Mouse (Mus musculus) stomach, embryonic 16.5 days (tissue): ENCODE measurements around the gene Cerkl. TPM values are rescaled to one million over a fixed set of nuclear protein-coding genes. Genes with fewer than 3 reads are reported as not detected.

Experiments used
- ATAC-seq: fragments of 200-750 bp; cut with Nextera tagmentation; 2 replicates; pipeline ENCODE4 v1.8.0; 2017; ENCODE audit warnings: moderate number of reproducible peaks, moderate TSS enrichment; ENCODE audit not compliant: insufficient read depth, low FRiP score
- H3K27ac ChIP-seq: fragments of 300-500 bp; sonication (generic); 2 replicates; pipeline ENCODE4 v1.5.1; 2014; ENCODE audit warnings: low read length
- H3K27me3 ChIP-seq: fragments of 300-500 bp; sonication (generic); 2 replicates; pipeline ENCODE4 v1.6.1; 2014; ENCODE audit warnings: low read length, control low read depth, mixed read lengths; ENCODE audit not compliant: control insufficient read depth, insufficient read depth
- H3K36me3 ChIP-seq: fragments of 300-500 bp; sonication (generic); 2 replicates; pipeline ENCODE4 v1.6.1; 2014; ENCODE audit warnings: low read length; ENCODE audit not compliant: control insufficient read depth, insufficient read depth
- H3K4me1 ChIP-seq: fragments of 300-500 bp; sonication (generic); 2 replicates; pipeline ENCODE4 v1.6.1; 2014; ENCODE audit warnings: low read length, control low read depth, mixed read lengths; ENCODE audit not compliant: control insufficient read depth, insufficient read depth
- H3K4me2 ChIP-seq: fragments of 300-500 bp; sonication (generic); 2 replicates; pipeline ENCODE4 v1.6.1; 2014; ENCODE audit warnings: low read depth, low read length, mixed read lengths
- H3K4me3 ChIP-seq: fragments of 300-500 bp; sonication (generic); replicated peaks from 2 replicates; pipeline ENCODE4 v1.5.1; 2014; ENCODE audit warnings: mild to moderate bottlenecking, low read length
- H3K9ac ChIP-seq: fragments of 300-500 bp; sonication (generic); 2 replicates; pipeline ENCODE4 v1.6.1; 2014; ENCODE audit warnings: low read length
- H3K9me3 ChIP-seq: fragments of 300-500 bp; sonication (generic); replicated peaks from 2 replicates; pipeline ENCODE4 v1.6.1; 2016; ENCODE audit warnings: low read length, control low read depth; ENCODE audit not compliant: control insufficient read depth
- WGBS: fragments of 180-500 bp; shearing (Covaris S2); extraction: QIAGEN DNeasy Blood & Tissue Kit; methylation state at CpG from one replicate; pipeline ENCODE4 v1.1.7; 2014; 5-methylcytosine and 5-hydroxymethylcytosine counted together
- polyA plus RNA-seq: library from polyadenylated mRNA; unstranded; fragments of >200 nt; fragmentation: Nextera tagmentation; extraction: Ambion mirVana; gene quantifications from 2 replicates; pipeline ENCODE4 v1.2.1, GENCODE M21; 2015

Cerkl gene
- polyA plus RNA-seq, 1 experiment from 2014 or later: 1.7 TPM

GRCm38 (mm10) chr2:79459061-79460045 is 2.8 kb upstream of the Cerkl start:
- Histone ChIP-seq H3K36me3 (no peaks in the 10 kb centered on the region), H3K9me3 (no peaks in the 10 kb centered on the region), H3K4me3 (no peak overlapping the region), H3K9ac (no peak overlapping the region), H3K4me2 (no peak overlapping the region), H3K27me3 (peaks cover 73% of the 10 kb centered on the region), H3K27ac (no peak overlapping the region), H3K4me1 (no peaks in the 10 kb centered on the region)
- no peak for ATAC-seq
- 3% methylated on average over 44 of the region's 44 CpGs for WGBS

- Histone ChIP-seq H3K27ac (no peak overlapping the region), H3K9me3 (no peaks in the 10 kb centered on the region), H3K4me3 (no peak overlapping the region), H3K4me2 (no peak overlapping the region), H3K36me3 (no peaks in the 10 kb centered on the region), H3K4me1 (0 out of 2 replicates have a peak, but pooled peaks cover 3% of the 10 kb centered on the region), H3K27me3 (peaks cover 80% of the 10 kb centered on the region), H3K9ac (no peak overlapping the region)
- no peak for ATAC-seq
- 26% methylated on average over 3 of the region's 3 CpGs for WGBS
These were observed 1.3 kb upstream of the Cerkl start for GRCm38 (mm10) chr2:79457932-79458331.

- H3K9me3 ChIP-seq: no peaks in the 10 kb centered on the region
- H3K27me3 ChIP-seq: peaks cover 76% of the 10 kb centered on the region
- 54% methylated on average over 3 of the region's 3 CpGs for WGBS
- no peak for ATAC-seq
- no peaks in the 10 kb centered on the region for H3K36me3 ChIP-seq
- H3K9ac ChIP-seq: no peak overlapping the region
- H3K4me3 ChIP-seq: no peak overlapping the region
- no peak overlapping the region for H3K4me2 ChIP-seq
- H3K4me1 ChIP-seq: 0 out of 2 replicates have a peak, but pooled peaks cover 3% of the 10 kb centered on the region
- no peak overlapping the region for H3K27ac ChIP-seq
These were observed 849 bp upstream of the Cerkl start for GRCm38 (mm10) chr2:79457434-79457833.

GRCm38 (mm10) chr2:79455646-79456045 is 939 bp downstream of the Cerkl start:
- Histone ChIP-seq H3K27ac (no peak overlapping the region), H3K9me3 (no peaks in the 10 kb centered on the region), H3K4me3 (no peak overlapping the region), H3K9ac (no peak overlapping the region), H3K4me2 (no peak overlapping the region), H3K4me1 (0 out of 2 replicates have a peak, but pooled peaks cover 3% of the 10 kb centered on the region), H3K36me3 (no peaks in the 10 kb centered on the region), H3K27me3 (peaks cover 70% of the 10 kb centered on the region)
- ATAC-seq: no peak
- 3% methylated on average over 10 of the region's 10 CpGs for WGBS

GRCm38 (mm10) chr2:79454786-79455446 is 1.7 kb downstream of the Cerkl start:
- H3K36me3 ChIP-seq: no peaks in the 10 kb centered on the region
- ATAC-seq: no peak
- whole genome bisulfite sequencing: 17% methylated on average over 15 of the region's 15 CpGs
- H3K27me3 ChIP-seq: peaks cover 63% of the 10 kb centered on the region
- no peaks in the 10 kb centered on the region for H3K9me3 ChIP-seq
- H3K9ac ChIP-seq: no peak overlapping the region
- 0 out of 2 replicates have a peak, but pooled peaks cover 3% of the 10 kb centered on the region for H3K4me1 ChIP-seq
- H3K27ac ChIP-seq: no peak overlapping the region
- no peak overlapping the region for H3K4me2 ChIP-seq
- H3K4me3 ChIP-seq: no peak overlapping the region

- ATAC-seq: peak; percentile 87; the same call in 1 of the 2 replicates
- Histone ChIP-seq H3K9ac (no peak overlapping the region), H3K4me2 (peak overlapping the region; percentile 90), H3K4me1 (0 out of 2 replicates have a peak, but pooled peaks cover 3% of the 10 kb centered on the region), H3K27ac (no peak overlapping the region), H3K27me3 (peaks cover 55% of the 10 kb centered on the region), H3K9me3 (no peaks in the 10 kb centered on the region), H3K36me3 (no peaks in the 10 kb centered on the region), H3K4me3 (peak overlapping the region; percentile 56)
- WGBS: 3% methylated on average over 55 of the region's 55 CpGs
These were observed 2.4 kb downstream of the Cerkl start for GRCm38 (mm10) chr2:79453901-79454781.

GRCm38 (mm10) chr2:79451438-79451837 is 5.1 kb downstream of the Cerkl start:
- H3K27me3 ChIP-seq: peaks cover 28% of the 10 kb centered on the region
- H3K4me3 ChIP-seq: no peak overlapping the region
- H3K4me1 ChIP-seq: 0 out of 2 replicates have a peak, but pooled peaks cover 3% of the 10 kb centered on the region
- no peak for ATAC-seq
- H3K27ac ChIP-seq: no peak overlapping the region
- H3K9ac ChIP-seq: no peak overlapping the region
- H3K36me3 ChIP-seq: no peaks in the 10 kb centered on the region
- no peak overlapping the region for H3K4me2 ChIP-seq
- WGBS: 42% methylated on average over 5 of the region's 5 CpGs
- H3K9me3 ChIP-seq: no peaks in the 10 kb centered on the region

GRCm38 (mm10) chr2:79450684-79451394 is 5.7 kb downstream of the Cerkl start:
- peaks cover 22% of the 10 kb centered on the region for H3K27me3 ChIP-seq
- H3K9ac ChIP-seq: no peak overlapping the region
- H3K4me1 ChIP-seq: 0 out of 2 replicates have a peak, but pooled peaks cover 3% of the 10 kb centered on the region
- H3K27ac ChIP-seq: no peak overlapping the region
- no peak overlapping the region for H3K4me3 ChIP-seq
- H3K9me3 ChIP-seq: no peaks in the 10 kb centered on the region
- no peaks in the 10 kb centered on the region for H3K36me3 ChIP-seq
- no peak overlapping the region for H3K4me2 ChIP-seq
- WGBS: 70% methylated on average over 4 of the region's 4 CpGs
- ATAC-seq: no peak
